Mouse (Mus musculus) stomach, postnatal 0 days (tissue): ENCODE data around the gene Gm17651.

Source experiments
- CTCF ChIP-seq: IDR thresholded peaks from 2 replicates; pipeline ENCODE4 v1.5.1; 2016; ENCODE audit warnings: antibody characterized with exemption, low read depth, mild to moderate bottlenecking, moderate library complexity
- EP300 ChIP-seq: optimal IDR thresholded peaks from 2 replicates; pipeline ENCODE3; 2016; ENCODE audit warnings: antibody characterized with exemption

DNA sequence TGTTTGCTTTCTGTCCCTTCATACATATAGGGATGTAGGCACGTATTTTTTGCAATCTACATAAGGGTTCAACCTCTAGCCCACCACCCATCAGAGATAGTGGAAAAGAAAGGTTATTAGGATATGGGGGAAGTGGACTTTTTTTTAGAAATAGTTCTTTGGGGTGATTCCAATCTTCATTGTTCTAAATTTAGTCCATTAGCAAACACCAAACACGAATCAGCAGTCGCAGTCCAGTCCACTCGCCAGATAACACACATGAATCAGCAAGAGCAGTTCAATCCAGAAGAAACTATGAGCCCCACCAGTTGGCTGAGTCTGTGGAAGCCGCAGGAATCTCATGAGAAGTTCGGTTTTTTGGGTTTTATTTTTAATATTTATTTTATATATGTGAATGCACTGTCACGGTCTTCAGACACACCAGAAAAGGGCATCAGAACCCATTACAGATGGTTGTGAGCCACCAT is at the start of gene Gm17651:
- TF ChIP-seq CTCF (no peak), EP300 (no peak)
